21 mouse cellular contexts compared by ENCODE assay signal in the genomic region with DNA sequence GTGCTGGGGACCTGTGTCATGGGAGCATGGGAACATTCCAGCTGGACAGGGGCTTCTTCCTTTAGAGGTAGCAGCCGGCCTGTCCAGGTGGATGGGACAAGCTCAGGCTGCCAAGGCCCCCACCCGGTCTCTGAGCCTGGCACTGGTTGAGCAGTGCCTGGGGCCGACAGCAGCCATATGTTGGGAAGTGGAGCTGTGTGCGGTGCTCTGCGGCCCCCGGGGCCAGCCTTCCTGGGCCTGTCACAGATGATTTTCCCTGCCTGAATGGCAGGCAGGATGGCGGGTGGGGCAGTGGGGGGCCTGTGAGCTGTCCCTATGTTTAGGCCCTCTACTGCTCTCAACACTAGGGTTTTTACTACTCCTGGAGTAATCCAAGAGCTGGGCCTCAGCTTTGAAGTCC. TPM values are rescaled to one million over a fixed set of nuclear protein-coding genes. Genes with fewer than 3 reads are reported as not detected.
DNase-seq lines count a peak whose midpoint lies in the region; ATAC-seq and TF ChIP-seq lines count a peak whose summit lies in the region.
"Had no signal": no experiment of that assay in that cellular context is flagged by ENCODE, and none has a peak within 500 bp of the region (broad histone marks: within the 10 kb centered on the region; RNA-seq: fewer than 3 reads in every experiment).

No protein-coding gene starts in this region.

- no peak overlapping the region for H3K4me2 ChIP-seq in liver, embryonic 15.5 days
- H3K4me2 ChIP-seq in liver, embryonic 11.5 days: no peak overlapping the region
- H3K4me2 ChIP-seq in hindbrain, postnatal 0 days (ENCODE audit: low read depth, low read length): no peak overlapping the region
- H3K4me2 ChIP-seq: heart, embryonic 12.5 days; neural tube, embryonic 12.5 days had no signal

- H3K4me1 ChIP-seq in liver, embryonic 15.5 days (replicated peaks): peaks cover 41% of the 10 kb centered on the region
- peaks cover 21% of the 10 kb centered on the region for H3K4me1 ChIP-seq in liver, embryonic 11.5 days (replicated peaks; ENCODE audit: control insufficient read depth, insufficient read depth, low read length)
- H3K4me1 ChIP-seq in hindbrain, postnatal 0 days (ENCODE audit: insufficient read depth, low read length): peaks cover 7% of the 10 kb centered on the region; the same call in 1 of the 2 replicates

- H3K27ac ChIP-seq in liver, embryonic 15.5 days (replicated peaks): 0 out of 2 replicates have a peak overlapping the region, but pooled peaks have one; percentile 11
- no peak overlapping the region for H3K27ac ChIP-seq in liver, embryonic 11.5 days (ENCODE audit: low read depth, low read length)
- H3K27ac ChIP-seq in hindbrain, postnatal 0 days: peak overlapping the region; percentile 60
- H3K27ac ChIP-seq: embryonic facial prominence, embryonic 10.5 days; macrophage; neural tube, embryonic 12.5 days had no signal

- no peak overlapping the region for H3K9ac ChIP-seq in liver, embryonic 15.5 days
- H3K9ac ChIP-seq in liver, embryonic 11.5 days (ENCODE audit: low read depth, low read length): no peak overlapping the region
- no peak overlapping the region for H3K9ac ChIP-seq in hindbrain, postnatal 0 days (replicated peaks; ENCODE audit: low read length)
- H3K9ac ChIP-seq: heart, embryonic 12.5 days; neural tube, embryonic 12.5 days had no signal

- H3K4me3 ChIP-seq in liver, embryonic 15.5 days (replicated peaks): no peak overlapping the region
- H3K4me3 ChIP-seq in liver, embryonic 11.5 days (ENCODE audit: low read depth, low read length): no peak overlapping the region
- H3K4me3 ChIP-seq in hindbrain, postnatal 0 days (ENCODE audit: low read length): no peak overlapping the region
- H3K4me3 ChIP-seq: embryonic facial prominence, embryonic 10.5 days; heart, embryonic 12.5 days; neural tube, embryonic 12.5 days had no signal

- 79% methylated on average over 7 of the region's 7 CpGs for WGBS in liver, embryonic 15.5 days (ENCODE audit: insufficient replicate concordance)
- WGBS in liver, embryonic 11.5 days: 74% methylated on average over 7 of the region's 7 CpGs
- 37% methylated on average over 7 of the region's 7 CpGs for WGBS in hindbrain, postnatal 0 days

- peaks cover 35% of the 10 kb centered on the region for H3K27me3 ChIP-seq in liver, embryonic 15.5 days
- H3K27me3 ChIP-seq in liver, embryonic 11.5 days (replicated peaks; ENCODE audit: control insufficient read depth, insufficient read depth, low read length): peaks cover 28% of the 10 kb centered on the region
- H3K27me3 ChIP-seq in hindbrain, postnatal 0 days (ENCODE audit: insufficient read depth, low read length): peaks cover 7% of the 10 kb centered on the region; the same call in 1 of the 2 replicates

- no peak for ATAC-seq in liver, embryonic 15.5 days (ENCODE audit: insufficient read depth)
- no peak for ATAC-seq in liver, embryonic 11.5 days (replicated peaks; ENCODE audit: low FRiP score)
- 0 out of 2 replicates have a peak, but pooled peaks have one; percentile 25 for ATAC-seq in hindbrain, postnatal 0 days
- no peak for ATAC-seq in erythroblast, adult 5-6 weeks (replicated peaks; ENCODE audit: low FRiP score, poor library complexity, severe bottlenecking)

- DNase-seq in adrenal gland, postnatal 25 days: peak; percentile 9
- no peak for DNase-seq in adrenal gland, adult 18-20 months (ENCODE audit: low spot score in 2 of 2)
- no peak for DNase-seq in liver, embryonic 11.5 days (ENCODE audit: low spot score)
- peak; percentile 94 for DNase-seq in cerebellum, adult 9-10 months
- DNase-seq in hindbrain, postnatal 0 days (ENCODE audit: low spot score): peak; percentile 65
- no peak for DNase-seq in ovary, postnatal 14 days (ENCODE audit: low spot score)
- DNase-seq: adrenal gland, postnatal 14 days; gastrocnemius, postnatal 25 days; kidney, adult 18-20 months; kidney, postnatal 14 days; layer of hippocampus, adult 9-11 months; lung, adult 18-20 months had no signal

- no peaks in the 10 kb centered on the region for H3K9me3 ChIP-seq in liver, embryonic 15.5 days (replicated peaks)
- H3K9me3 ChIP-seq in liver, embryonic 11.5 days (ENCODE audit: control insufficient read depth, low read length): no peaks in the 10 kb centered on the region
- H3K9me3 ChIP-seq in hindbrain, postnatal 0 days (ENCODE audit: low read length): no peaks in the 10 kb centered on the region
- H3K9me3 ChIP-seq: embryonic facial prominence, embryonic 10.5 days; heart, embryonic 12.5 days; neural tube, embryonic 12.5 days had no signal

- TF ChIP-seq CTCF in hindbrain, postnatal 0 days (IDR thresholded peaks at IDR 0.05; ENCODE audit: low read depth): no peak

- H3K36me3 ChIP-seq in liver, embryonic 15.5 days (replicated peaks): peaks cover 29% of the 10 kb centered on the region
- H3K36me3 ChIP-seq in liver, embryonic 11.5 days (ENCODE audit: control insufficient read depth, insufficient read depth, low read length): peaks cover 5% of the 10 kb centered on the region; the same call in 1 of the 2 replicates
- H3K36me3 ChIP-seq in hindbrain, postnatal 0 days (ENCODE audit: insufficient read depth, low read length): no peaks in the 10 kb centered on the region

RNA-seq across cellular contexts. Expression of a gene that starts 3.8 kb away (rescaled TPM):
- not detected in 2 replicates for total RNA-seq in adrenal gland, postnatal 25 days (2021)
- total RNA-seq in adrenal gland, adult 18-20 months (2021): not detected
- polyA plus RNA-seq in liver, embryonic 15.5 days (2015; fragmentation: Nextera tagmentation; extraction: Ambion mirVana): 0.23 and 0.37 TPM in 2 replicates
- polyA plus RNA-seq in liver, embryonic 11.5 days (2014; fragmentation: Nextera tagmentation; extraction: Ambion mirVana): 0.68 and 0.85 TPM in 2 replicates
- total RNA-seq in hindbrain, postnatal 0 days (2014; rRNA removed): 5.6 and 7.2 TPM in 2 replicates
- 4.4 and 5.0 TPM in 2 replicates for polyA plus RNA-seq in hindbrain, postnatal 0 days (2015; fragmentation: Nextera tagmentation; extraction: Ambion mirVana)
- total RNA-seq in erythroblast, adult 5-6 weeks (2015; ENCODE audit: low replicate concordance): not detected in 2 replicates
- not detected in 2 replicates for total RNA-seq in erythroblast, adult 5-6 weeks (2017; ENCODE audit: low replicate concordance)
- total RNA-seq: adrenal gland, postnatal 14 days; gastrocnemius, postnatal 25 days; hematopoietic stem cell, adult 5-6 weeks; left cerebral cortex, postnatal 10 days had no signal
- polyA plus RNA-seq: macrophage; small intestine, adult 2 months had no signal

RNA-seq across cellular contexts. Expression of a gene that starts 11.4 kb away (rescaled TPM):
- not detected in 2 replicates for total RNA-seq in adrenal gland, postnatal 25 days (2021)
- total RNA-seq in adrenal gland, adult 18-20 months (2021): not detected
- 6.1 and 6.7 TPM in 2 replicates for polyA plus RNA-seq in liver, embryonic 15.5 days (2015; fragmentation: Nextera tagmentation; extraction: Ambion mirVana)
- polyA plus RNA-seq in liver, embryonic 11.5 days (2014; fragmentation: Nextera tagmentation; extraction: Ambion mirVana): 0.85 and 1.4 TPM in 2 replicates
- total RNA-seq in hindbrain, postnatal 0 days (2014; rRNA removed): 0.61 and 0.68 TPM in 2 replicates
- polyA plus RNA-seq in hindbrain, postnatal 0 days (2015; fragmentation: Nextera tagmentation; extraction: Ambion mirVana): 0.30 and 0.72 TPM in 2 replicates
- total RNA-seq in erythroblast, adult 5-6 weeks (2015; ENCODE audit: low replicate concordance): 49.2 and 66.7 TPM in 2 replicates
- total RNA-seq in erythroblast, adult 5-6 weeks (2017; ENCODE audit: low replicate concordance): 40.7 and 62.0 TPM in 2 replicates
- total RNA-seq: gastrocnemius, postnatal 25 days; hematopoietic stem cell, adult 5-6 weeks; left cerebral cortex, postnatal 10 days had no signal
- polyA plus RNA-seq: macrophage; small intestine, adult 2 months had no signal

RNA-seq across cellular contexts. Expression of a gene that starts 11.5 kb away (rescaled TPM):
- 110 and 113 TPM in 2 replicates for total RNA-seq in adrenal gland, postnatal 25 days (2021)
- total RNA-seq in adrenal gland, adult 18-20 months (2021): 100 to 1,000 TPM; 110 to 111 TPM
- 156 and 174 TPM in 2 replicates for polyA plus RNA-seq in liver, embryonic 15.5 days (2015; fragmentation: Nextera tagmentation; extraction: Ambion mirVana)
- polyA plus RNA-seq in liver, embryonic 11.5 days (2014; fragmentation: Nextera tagmentation; extraction: Ambion mirVana): 137 and 139 TPM in 2 replicates
- total RNA-seq in hindbrain, postnatal 0 days (2014; rRNA removed): 90.6 and 99.7 TPM in 2 replicates
- polyA plus RNA-seq in hindbrain, postnatal 0 days (2015; fragmentation: Nextera tagmentation; extraction: Ambion mirVana): 69.7 and 76.3 TPM in 2 replicates
- 1,336 and 1,664 TPM in 2 replicates for total RNA-seq in erythroblast, adult 5-6 weeks (2015; ENCODE audit: low replicate concordance)
- total RNA-seq in erythroblast, adult 5-6 weeks (2017; ENCODE audit: low replicate concordance): 1,480 and 1,728 TPM in 2 replicates

RNA-seq across cellular contexts. Expression of a gene that starts 29.4 kb away (rescaled TPM):
- total RNA-seq in adrenal gland, postnatal 25 days (2021): 22.8 and 24.5 TPM in 2 replicates
- total RNA-seq in adrenal gland, adult 18-20 months (2021): 10 to 100 TPM; 22.6 to 24.4 TPM
- polyA plus RNA-seq in liver, embryonic 15.5 days (2015; fragmentation: Nextera tagmentation; extraction: Ambion mirVana): 9.7 and 11.4 TPM in 2 replicates
- 23.0 and 27.4 TPM in 2 replicates for polyA plus RNA-seq in liver, embryonic 11.5 days (2014; fragmentation: Nextera tagmentation; extraction: Ambion mirVana)
- total RNA-seq in hindbrain, postnatal 0 days (2014; rRNA removed): 35.1 and 41.4 TPM in 2 replicates
- polyA plus RNA-seq in hindbrain, postnatal 0 days (2015; fragmentation: Nextera tagmentation; extraction: Ambion mirVana): 19.0 and 20.1 TPM in 2 replicates
- 1.2 and 1.5 TPM in 2 replicates for total RNA-seq in erythroblast, adult 5-6 weeks (2015; ENCODE audit: low replicate concordance)
- 1.4 and 2.4 TPM in 2 replicates for total RNA-seq in erythroblast, adult 5-6 weeks (2017; ENCODE audit: low replicate concordance)

RNA-seq across cellular contexts. Expression of a gene that starts 36.7 kb away (rescaled TPM):
- 33.0 and 36.9 TPM in 2 replicates for total RNA-seq in adrenal gland, postnatal 25 days (2021)
- 10 to 100 TPM; 20.6 to 32.6 TPM for total RNA-seq in adrenal gland, adult 18-20 months (2021)
- 6.6 and 8.4 TPM in 2 replicates for polyA plus RNA-seq in liver, embryonic 15.5 days (2015; fragmentation: Nextera tagmentation; extraction: Ambion mirVana)
- polyA plus RNA-seq in liver, embryonic 11.5 days (2014; fragmentation: Nextera tagmentation; extraction: Ambion mirVana): 9.9 and 10.7 TPM in 2 replicates
- 33.2 and 39.1 TPM in 2 replicates for total RNA-seq in hindbrain, postnatal 0 days (2014; rRNA removed)
- 34.7 and 35.3 TPM in 2 replicates for polyA plus RNA-seq in hindbrain, postnatal 0 days (2015; fragmentation: Nextera tagmentation; extraction: Ambion mirVana)
- 2.3 and 6.7 TPM in 2 replicates for total RNA-seq in erythroblast, adult 5-6 weeks (2015; ENCODE audit: low replicate concordance)
- total RNA-seq in erythroblast, adult 5-6 weeks (2017; ENCODE audit: low replicate concordance): 1.2 and 1.5 TPM in 2 replicates

Comparison
In these comparisons a context has a peak if more than half of its experiments do, and no peak if none do; other contexts are left out.
1. DNase-seq: peak in adrenal gland, postnatal 25 days (single experiment), cerebellum, adult 9-10 months (single experiment) and hindbrain, postnatal 0 days (single experiment); none in adrenal gland, adult 18-20 months (0 of 2), liver, embryonic 11.5 days (single experiment) and ovary, postnatal 14 days (single experiment).
2. RNA of a gene that starts 11.4 kb away (total RNA-seq): 40.7 to 66.7 TPM in erythroblast, adult 5-6 weeks; 0.61 to 0.68 TPM in hindbrain, postnatal 0 days, not detected in adrenal gland, postnatal 25 days and not detected in adrenal gland, adult 18-20 months; every median in the first group is over 10 times any median in the second.
3. RNA of a gene that starts 11.5 kb away (total RNA-seq): 1,336 to 1,728 TPM in erythroblast, adult 5-6 weeks; 110 to 111 TPM in adrenal gland, adult 18-20 months, 110 to 113 TPM in adrenal gland, postnatal 25 days and 90.6 to 99.7 TPM in hindbrain, postnatal 0 days; every median in the first group is over 10 times any median in the second.